Mouse (Mus musculus) forebrain, embryonic 10.5 days (tissue): ENCODE data around the gene Enox1. TPM values are rescaled to one million over a fixed set of nuclear protein-coding genes. Genes with fewer than 3 reads are reported as not detected.
"Not testable (repeated sequence)": the region's sequence is repeated elsewhere in the genome, so short reads cannot be mapped to it uniquely, and the experiment has no call there.

Experiments
- DNase-seq: peaks from one replicate; pipeline ENCODE4 v3.0.0-alpha.2; 2017; ENCODE audit warnings: low spot score; ENCODE audit errors: extremely low spot score
- H3K27ac ChIP-seq: fragments of 300-500 bp; sonication (generic); 2 replicates; pipeline ENCODE4 v1.5.1; 2016; ENCODE audit warnings: mild to moderate bottlenecking
- H3K27me3 ChIP-seq: fragments of 300-500 bp; sonication (generic); 2 replicates; pipeline ENCODE4 v1.6.1; 2016; ENCODE audit warnings: mild to moderate bottlenecking; ENCODE audit not compliant: poor library complexity, severe bottlenecking
- H3K36me3 ChIP-seq: fragments of 300-500 bp; sonication (generic); replicated peaks from 2 replicates; pipeline ENCODE4 v1.6.1; 2016; ENCODE audit warnings: mild to moderate bottlenecking, moderate library complexity
- H3K4me1 ChIP-seq: fragments of 300-500 bp; sonication (generic); 2 replicates; pipeline ENCODE4 v1.6.1; 2016
- H3K4me3 ChIP-seq: fragments of 300-500 bp; sonication (generic); 2 replicates; pipeline ENCODE4 v1.5.1; 2016; ENCODE audit warnings: mild to moderate bottlenecking, moderate library complexity
- H3K9me3 ChIP-seq: fragments of 300-500 bp; sonication (generic); 2 replicates; pipeline ENCODE4 v1.6.1; 2016; ENCODE audit warnings: mild to moderate bottlenecking, moderate library complexity
- WGBS: fragments of 180-500 bp; shearing (Covaris S2); methylation state at CpG from one replicate; pipeline ENCODE4 v1.1.7; 2016; 5-methylcytosine and 5-hydroxymethylcytosine counted together
- polyA plus RNA-seq: library from polyadenylated mRNA; unstranded; fragments of >200 nt; fragmentation: Nextera tagmentation; extraction: Ambion mirVana; gene quantifications from 2 replicates; pipeline ENCODE4 v1.2.1, GENCODE M21; 2016

Enox1 gene
- 11.8 and 11.9 TPM in 2 replicates for polyA plus RNA-seq

DNA sequence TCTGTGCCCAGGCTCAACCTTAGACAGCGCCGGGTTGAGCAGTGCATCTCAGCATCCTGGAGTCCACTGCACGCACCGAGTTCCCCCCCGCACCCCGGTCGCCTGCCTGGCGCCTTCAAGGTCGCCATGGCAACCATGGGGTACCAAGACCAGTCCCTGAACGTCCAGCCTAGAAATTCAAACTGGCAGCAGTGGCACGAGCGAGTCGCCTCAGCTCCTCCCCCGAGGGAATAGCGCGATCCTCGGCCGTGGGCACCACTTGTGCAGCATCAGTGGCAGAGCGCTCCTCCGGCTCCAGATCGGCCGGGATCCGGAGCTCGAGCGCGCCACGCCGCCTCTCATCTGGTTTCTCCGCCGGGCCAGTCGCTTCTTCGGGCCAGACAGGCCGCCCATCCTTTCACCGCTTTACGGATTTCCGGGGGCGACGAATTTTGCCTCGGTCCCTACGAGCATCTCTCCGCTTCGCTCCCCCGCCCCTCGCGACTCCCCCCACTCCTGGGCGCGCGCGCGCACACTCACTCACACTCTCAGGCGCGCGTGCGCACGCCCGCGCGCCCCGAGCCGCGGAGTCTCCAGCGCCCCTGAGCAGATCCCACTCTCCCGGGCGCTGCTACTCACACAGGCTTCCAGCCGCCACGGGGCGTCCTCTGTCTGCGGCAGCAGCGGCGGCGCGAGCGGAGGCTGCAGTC, at the start of gene Enox1:
Gene Enox1 (plus strand): TSS at position 542 of the 689 bp plus-strand sequence.
- peaks cover 25% of the 10 kb centered on the region for H3K4me1 ChIP-seq
- no peaks in the 10 kb centered on the region for H3K9me3 ChIP-seq
- H3K36me3 ChIP-seq = no peaks in the 10 kb centered on the region
- H3K27ac ChIP-seq = peak within 1 kb of the TSS; percentile 90
- DNase-seq = peak; percentile 84
- under 1% methylated on average over 73 of the region's 73 CpGs for WGBS
- peaks cover 47% of the 10 kb centered on the region for H3K27me3 ChIP-seq
- H3K4me3 ChIP-seq = peak within 1 kb of the TSS; percentile 90

DNA sequence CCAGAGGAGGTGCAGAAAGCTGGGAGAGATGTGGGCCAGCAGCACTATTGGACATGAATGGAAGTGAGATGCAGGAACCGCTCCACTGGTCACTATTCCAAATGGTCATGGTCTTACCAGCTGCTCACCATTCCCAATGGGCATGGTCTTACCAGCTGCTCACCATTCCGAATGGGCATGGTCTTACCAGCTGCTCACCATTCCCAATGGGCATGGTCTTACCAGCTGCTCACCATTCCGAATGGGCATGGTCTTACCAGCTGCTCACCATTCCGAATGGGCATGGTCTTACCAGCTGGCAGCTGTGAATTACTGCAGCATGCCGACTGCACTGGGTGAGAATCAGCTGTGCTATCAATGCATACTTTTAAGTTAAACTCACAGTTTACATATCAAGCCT, 45.9 kb upstream of the Enox1 start:
- not testable (repeated sequence) for H3K27me3 ChIP-seq, H3K27ac ChIP-seq, DNase-seq, H3K4me3 ChIP-seq, H3K9me3 ChIP-seq, H3K36me3 ChIP-seq, H3K4me1 ChIP-seq
- 95% methylated on average over 5 of the region's 5 CpGs for WGBS

DNA sequence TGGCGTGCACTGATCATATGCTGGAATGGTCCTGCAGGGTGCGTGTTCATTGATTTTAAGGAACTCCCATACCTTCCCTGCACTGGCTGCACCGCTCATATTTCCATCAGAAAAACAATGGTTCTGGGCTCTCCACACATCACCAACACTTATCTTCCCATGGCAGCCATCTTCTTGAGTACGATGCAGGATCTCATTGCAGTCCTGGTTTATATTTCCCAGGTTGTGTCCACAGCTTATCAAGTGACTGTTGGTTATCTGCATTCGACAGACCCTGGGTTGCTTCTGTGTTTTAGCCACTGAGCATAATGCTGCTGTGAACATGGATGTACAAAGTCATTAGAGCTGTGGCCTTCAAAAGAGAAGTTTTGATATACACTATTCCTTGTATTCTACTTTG, 26.0 kb upstream of the Enox1 start:
- H3K9me3 ChIP-seq = no peaks in the 10 kb centered on the region
- no peaks in the 10 kb centered on the region for H3K36me3 ChIP-seq
- H3K4me3 ChIP-seq = no peak overlapping the region
- no peaks in the 10 kb centered on the region for H3K27me3 ChIP-seq
- no peak for DNase-seq
- H3K27ac ChIP-seq = no peak overlapping the region
- WGBS = 91% methylated on average over 5 of the region's 5 CpGs
- H3K4me1 ChIP-seq = no peaks in the 10 kb centered on the region

DNA sequence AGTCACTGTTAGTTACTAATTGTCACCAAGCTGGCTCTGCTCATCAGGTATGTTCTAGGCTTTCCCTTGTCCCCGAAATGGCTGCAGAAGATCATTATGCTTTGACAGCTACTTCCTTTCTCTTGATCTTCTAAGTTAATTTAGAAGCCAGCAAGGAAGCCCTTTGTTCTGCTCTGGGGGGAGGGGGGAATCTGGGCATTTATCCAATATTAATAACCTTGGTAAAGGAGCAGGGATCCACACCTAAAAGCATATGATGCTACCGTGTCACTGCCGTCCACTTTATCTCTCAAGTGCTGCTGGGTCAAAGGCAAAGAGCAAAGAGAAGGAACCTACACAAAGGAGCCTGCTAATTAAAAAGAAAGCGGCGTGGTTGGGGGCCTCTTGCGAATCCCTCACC, 19.6 kb upstream of the Enox1 start:
- H3K4me3 ChIP-seq = no peak overlapping the region
- H3K4me1 ChIP-seq = peaks cover 7% of the 10 kb centered on the region
- no peak overlapping the region for H3K27ac ChIP-seq
- peaks cover 11% of the 10 kb centered on the region for H3K27me3 ChIP-seq
- H3K36me3 ChIP-seq = no peaks in the 10 kb centered on the region
- H3K9me3 ChIP-seq = no peaks in the 10 kb centered on the region
- no peak for DNase-seq
- WGBS = 76% methylated on average over 6 of the region's 6 CpGs

DNA sequence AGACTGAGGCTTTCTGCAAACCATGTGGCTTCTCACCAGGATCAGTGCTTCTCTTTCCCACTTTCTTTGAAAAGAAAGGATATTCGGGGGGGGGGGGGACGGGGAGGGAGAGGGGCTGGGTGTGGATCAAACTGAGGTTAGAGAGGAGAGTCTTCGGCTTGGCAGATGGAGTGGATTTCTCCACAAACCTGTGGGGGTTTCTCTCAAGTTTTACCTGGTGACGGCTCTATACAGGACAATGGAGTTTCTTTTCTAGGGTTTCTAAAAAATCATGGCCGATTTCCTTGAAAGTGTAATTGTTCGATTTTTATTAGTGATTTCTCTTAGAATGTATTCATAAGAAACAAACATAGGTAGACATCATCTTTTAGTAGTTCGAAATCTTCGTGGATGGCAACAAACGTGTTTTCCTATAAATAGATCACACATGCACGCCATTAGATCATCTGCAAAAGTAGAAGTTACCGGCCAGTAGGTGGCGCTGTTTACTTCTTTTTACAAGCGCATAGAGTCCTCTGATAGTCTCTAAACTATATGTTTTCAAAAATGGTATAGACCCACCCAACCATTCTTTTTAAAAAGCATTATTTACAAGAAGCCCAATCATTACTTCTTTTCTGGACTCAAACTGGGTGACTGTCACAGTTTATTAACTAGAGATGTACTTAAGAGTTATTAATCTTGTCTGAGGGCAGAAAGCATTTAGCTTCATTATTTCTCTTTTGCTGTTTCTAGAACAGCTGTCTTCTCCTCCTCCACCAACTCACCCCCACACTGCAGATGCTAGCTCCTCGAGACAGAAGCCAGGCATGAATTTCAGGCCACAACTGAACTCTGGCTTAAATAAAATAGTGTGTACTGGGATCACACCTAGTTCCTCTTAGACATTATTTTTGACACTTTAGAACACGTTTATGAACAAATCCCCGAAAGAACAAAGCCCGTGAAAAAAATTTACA, 15.0 kb upstream of the Enox1 start:
- peak; percentile 78 for DNase-seq
- Histone ChIP-seq H3K36me3 (no peaks in the 10 kb centered on the region), H3K27ac (no peak overlapping the region), H3K27me3 (peaks cover 11% of the 10 kb centered on the region), H3K9me3 (no peaks in the 10 kb centered on the region), H3K4me3 (no peak overlapping the region), H3K4me1 (peaks cover 5% of the 10 kb centered on the region)
- 39% methylated on average over 17 of the region's 17 CpGs for WGBS

DNA sequence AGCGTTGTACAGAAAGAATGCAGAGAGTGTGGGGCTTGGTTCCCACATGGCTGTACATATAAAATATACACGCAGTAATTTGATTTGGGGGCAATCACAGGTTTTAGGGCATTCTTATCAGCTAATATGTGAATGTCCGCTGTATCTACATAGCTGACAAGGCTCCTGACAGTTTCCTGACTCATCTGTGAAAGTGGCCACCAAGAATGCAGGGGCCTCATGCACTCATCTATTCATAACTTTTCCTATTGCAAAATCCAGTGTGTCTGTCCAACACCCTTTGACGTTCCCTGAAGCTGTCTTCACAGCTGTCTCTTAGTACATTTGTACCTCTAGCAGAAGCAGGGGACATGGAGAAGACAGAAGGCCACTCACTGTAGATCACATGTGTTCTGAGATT, 11.5 kb upstream of the Enox1 start:
- no peaks in the 10 kb centered on the region for H3K4me1 ChIP-seq
- no peaks in the 10 kb centered on the region for H3K9me3 ChIP-seq
- no peaks in the 10 kb centered on the region for H3K36me3 ChIP-seq
- no peak for DNase-seq
- no peak overlapping the region for H3K27ac ChIP-seq
- H3K27me3 ChIP-seq = peaks cover 11% of the 10 kb centered on the region
- no peak overlapping the region for H3K4me3 ChIP-seq
- WGBS = 88% methylated on average over 4 of the region's 4 CpGs

DNA sequence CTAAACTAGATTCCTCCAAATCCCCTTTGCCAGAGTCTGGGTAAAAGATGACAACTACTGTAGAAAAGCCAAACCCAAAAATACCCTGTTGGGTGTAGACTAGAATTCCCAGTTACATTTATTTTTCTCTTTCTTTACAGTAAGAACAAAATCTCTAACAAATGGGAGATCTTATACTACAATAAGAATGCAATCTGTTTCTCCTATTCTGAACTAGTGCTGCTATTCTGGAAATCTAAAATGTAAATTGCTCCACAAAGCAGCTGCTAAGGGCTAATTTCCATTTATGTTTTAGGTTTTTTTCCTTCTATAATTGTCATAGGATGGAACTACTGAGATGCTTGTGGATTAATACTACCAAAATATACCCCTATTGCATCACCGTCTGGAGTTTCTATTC, 8.9 kb upstream of the Enox1 start:
- H3K36me3 ChIP-seq = no peaks in the 10 kb centered on the region
- H3K4me3 ChIP-seq = no peak overlapping the region
- no peaks in the 10 kb centered on the region for H3K9me3 ChIP-seq
- H3K27ac ChIP-seq = no peak overlapping the region
- no peaks in the 10 kb centered on the region for H3K27me3 ChIP-seq
- WGBS = 97% methylated on average over 1 of the region's 1 CpGs
- DNase-seq = no peak
- H3K4me1 ChIP-seq = no peaks in the 10 kb centered on the region

DNA sequence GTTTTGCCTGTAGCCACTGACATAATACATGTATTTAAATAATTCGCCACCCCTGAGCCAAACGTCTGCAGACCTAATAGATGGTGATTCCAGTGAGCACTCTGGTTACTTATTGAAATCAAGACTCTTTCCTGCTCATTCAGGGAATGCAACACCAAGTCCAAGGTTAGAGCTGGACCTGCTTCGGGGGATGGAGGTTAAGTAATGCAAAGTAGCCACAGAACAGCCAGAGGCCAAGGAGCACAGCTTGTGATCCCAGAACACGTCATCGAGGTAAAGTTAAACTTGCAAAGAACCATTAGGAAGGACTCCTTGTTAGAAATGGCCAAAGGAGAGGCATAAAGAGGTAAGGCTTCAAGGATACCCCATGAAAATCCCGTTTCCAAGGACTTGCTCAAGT, 6.0 kb upstream of the Enox1 start:
- Histone ChIP-seq H3K27ac (no peak overlapping the region), H3K27me3 (peaks cover 16% of the 10 kb centered on the region), H3K4me3 (no peak overlapping the region), H3K4me1 (peaks cover 5% of the 10 kb centered on the region), H3K36me3 (no peaks in the 10 kb centered on the region), H3K9me3 (no peaks in the 10 kb centered on the region)
- WGBS = 78% methylated on average over 6 of the region's 6 CpGs
- DNase-seq = no peak

DNA sequence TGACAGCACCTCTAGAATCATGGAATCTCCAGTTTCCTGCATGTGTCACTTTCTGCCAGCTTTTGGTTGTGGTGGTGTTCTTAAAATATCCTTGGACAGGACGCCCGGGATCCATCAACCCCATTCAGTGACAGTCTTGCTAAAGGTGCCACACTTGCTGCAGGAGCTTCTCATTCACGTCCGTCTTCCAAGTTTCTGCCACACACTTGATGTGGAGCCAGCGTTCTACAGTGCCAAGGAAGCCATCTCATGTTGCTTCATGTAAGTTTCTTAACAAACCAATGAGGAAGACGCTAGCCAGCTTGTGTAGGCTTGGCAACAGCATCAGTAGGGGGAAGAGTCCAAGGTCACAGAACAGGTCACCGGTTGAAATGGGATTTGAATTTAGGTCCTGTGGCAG, 5.1 kb upstream of the Enox1 start:
- no peak overlapping the region for H3K27ac ChIP-seq
- peaks cover 14% of the 10 kb centered on the region for H3K4me1 ChIP-seq
- H3K36me3 ChIP-seq = no peaks in the 10 kb centered on the region
- H3K4me3 ChIP-seq = no peak overlapping the region
- H3K27me3 ChIP-seq = peaks cover 24% of the 10 kb centered on the region
- H3K9me3 ChIP-seq = no peaks in the 10 kb centered on the region
- no peak for DNase-seq
- WGBS = 88% methylated on average over 7 of the region's 7 CpGs

DNA sequence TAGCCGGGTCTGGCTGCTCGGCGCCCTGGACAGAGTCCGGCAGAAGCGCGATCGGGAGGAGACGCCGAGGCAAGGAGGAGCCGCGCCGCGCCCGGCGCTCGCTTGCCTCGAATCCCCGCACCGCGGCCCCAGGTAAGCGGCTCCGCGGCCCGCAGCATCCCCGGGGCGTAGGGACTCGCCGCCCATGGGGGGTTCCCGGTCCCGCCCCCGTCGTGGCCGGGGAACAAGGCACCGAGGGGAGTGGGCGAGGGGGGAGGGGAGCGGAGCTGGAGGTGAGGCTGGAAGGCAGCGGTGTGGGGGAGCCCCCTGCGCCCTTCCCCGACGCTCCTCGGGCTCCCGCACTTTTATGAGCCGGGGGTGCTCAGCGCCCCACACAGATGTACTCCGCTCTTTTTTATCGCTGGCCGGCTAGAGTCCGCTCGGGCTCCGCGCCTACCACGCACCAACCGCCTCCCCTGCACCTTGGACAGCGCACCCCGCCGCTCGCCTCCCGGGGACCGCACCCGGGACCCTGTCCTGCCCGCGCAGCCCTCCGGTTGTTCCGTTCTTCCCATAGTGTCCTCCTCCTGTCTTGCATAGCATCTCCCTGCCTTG, 445 bp downstream of the Enox1 start:
- under 1% methylated on average over 62 of the region's 64 CpGs for WGBS
- Histone ChIP-seq H3K4me1 (peaks cover 25% of the 10 kb centered on the region), H3K9me3 (no peaks in the 10 kb centered on the region), H3K27me3 (peaks cover 47% of the 10 kb centered on the region), H3K36me3 (no peaks in the 10 kb centered on the region), H3K27ac (peak overlapping the region; percentile 90), H3K4me3 (peak overlapping the region; percentile 90)
- no peak for DNase-seq

DNA sequence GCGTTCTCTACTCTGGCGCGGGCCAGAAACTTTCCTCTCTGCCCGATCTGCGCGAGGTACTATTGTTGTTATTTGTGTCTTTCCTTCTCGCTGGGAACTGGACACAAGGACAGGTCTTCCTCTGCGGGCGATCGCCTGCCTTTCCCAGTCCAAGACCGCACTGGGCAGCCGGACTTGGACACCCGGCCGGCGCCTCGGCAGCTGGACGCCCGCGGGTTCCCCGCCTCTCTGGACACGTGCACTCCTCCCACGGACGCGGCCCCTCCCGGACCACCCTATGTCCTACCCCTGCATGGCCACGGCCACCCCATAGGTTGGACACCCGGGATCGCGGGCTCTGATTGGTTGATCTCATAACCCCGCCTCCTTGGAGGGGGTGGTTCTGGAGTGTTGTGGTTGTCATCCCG, 945 bp downstream of the Enox1 start:
- DNase-seq = peak; percentile 78
- WGBS = under 1% methylated on average over 31 of the region's 31 CpGs
- peak overlapping the region; percentile 90 for H3K4me3 ChIP-seq
- H3K36me3 ChIP-seq = no peaks in the 10 kb centered on the region
- peaks cover 25% of the 10 kb centered on the region for H3K4me1 ChIP-seq
- H3K27ac ChIP-seq = peak overlapping the region; percentile 90
- peaks cover 47% of the 10 kb centered on the region for H3K27me3 ChIP-seq
- no peaks in the 10 kb centered on the region for H3K9me3 ChIP-seq

DNA sequence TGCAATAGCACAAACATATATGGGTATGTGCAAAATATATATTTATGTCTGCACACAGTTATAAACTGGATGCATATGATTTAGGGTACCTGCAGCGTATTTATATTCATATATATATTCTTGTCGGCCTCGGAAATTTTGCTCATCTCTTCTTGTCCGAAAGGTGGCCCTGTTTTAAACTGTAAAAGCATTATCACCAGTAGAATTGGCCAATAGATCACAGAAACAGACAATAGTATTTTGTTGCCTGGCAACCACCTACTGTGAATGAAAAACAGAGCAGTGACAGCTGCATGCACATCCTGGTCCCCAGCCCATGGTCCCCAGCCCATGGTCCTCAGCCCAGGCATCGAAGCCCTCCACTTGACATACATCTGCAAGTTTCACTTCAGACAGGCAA, 2.8 kb downstream of the Enox1 start:
- Histone ChIP-seq H3K27me3 (peaks cover 43% of the 10 kb centered on the region), H3K36me3 (no peaks in the 10 kb centered on the region), H3K4me1 (peaks cover 25% of the 10 kb centered on the region), H3K27ac (no peak overlapping the region), H3K9me3 (no peaks in the 10 kb centered on the region), H3K4me3 (no peak overlapping the region)
- WGBS = 89% methylated on average over 5 of the region's 5 CpGs
- DNase-seq = no peak

DNA sequence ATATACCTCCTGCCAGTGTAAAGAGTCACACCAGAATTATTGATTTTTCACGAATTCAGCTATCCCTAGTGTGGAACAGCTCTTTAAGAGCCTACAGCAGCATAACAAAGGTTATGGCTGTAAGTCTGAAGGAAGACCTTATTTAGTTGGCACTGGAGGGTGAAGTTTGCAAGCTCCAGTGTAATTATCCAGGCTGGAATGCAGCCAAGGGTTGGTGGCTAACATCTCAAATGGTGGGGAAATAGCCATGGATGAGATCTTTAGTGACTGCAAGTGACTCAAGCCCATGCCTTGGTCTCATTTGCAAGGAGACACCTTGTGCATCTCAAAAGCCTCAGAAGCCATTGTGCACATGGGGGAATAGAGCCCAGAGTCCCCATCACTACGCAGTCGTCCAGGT, 5.9 kb downstream of the Enox1 start:
- Histone ChIP-seq H3K27me3 (peaks cover 13% of the 10 kb centered on the region; the same call in 1 of the 2 replicates), H3K36me3 (no peaks in the 10 kb centered on the region), H3K9me3 (no peaks in the 10 kb centered on the region), H3K4me3 (no peak overlapping the region), H3K4me1 (peaks cover 4% of the 10 kb centered on the region; the same call in 1 of the 2 replicates), H3K27ac (no peak overlapping the region)
- no peak for DNase-seq
- WGBS = 89% methylated on average over 3 of the region's 3 CpGs
